In genomic region chr7:34302651-34303050, GRCm38 (mm10) we compare ENCODE assay signal across 16 mouse cellular contexts. TPM values are rescaled to one million over a fixed set of nuclear protein-coding genes. Genes with fewer than 3 reads are reported as not detected.
DNase-seq lines count a peak whose midpoint lies in the region; ATAC-seq and TF ChIP-seq lines count a peak whose summit lies in the region.
"Had no signal": no experiment of that assay in that cellular context is flagged by ENCODE, and none has a peak within 500 bp of the region (broad histone marks: within the 10 kb centered on the region; RNA-seq: fewer than 3 reads in every experiment).

No protein-coding gene starts in this region.

- H3K9ac ChIP-seq in heart, embryonic 13.5 days = no peak overlapping the region
- H3K9ac ChIP-seq in liver, embryonic 12.5 days = no peak overlapping the region
- H3K9ac ChIP-seq: limb, embryonic 12.5 days had no signal

- no peak overlapping the region for H3K4me2 ChIP-seq in heart, embryonic 13.5 days
- H3K4me2 ChIP-seq in liver, embryonic 12.5 days = no peak overlapping the region
- H3K4me2 ChIP-seq: limb, embryonic 12.5 days had no signal

- no peaks in the 10 kb centered on the region for H3K9me3 ChIP-seq in heart, embryonic 13.5 days
- no peaks in the 10 kb centered on the region for H3K9me3 ChIP-seq in liver, embryonic 12.5 days (replicated peaks)
- H3K9me3 ChIP-seq in forebrain, embryonic 10.5 days = no peaks in the 10 kb centered on the region
- H3K9me3 ChIP-seq: midbrain, embryonic 10.5 days had no signal

- H3K4me3 ChIP-seq in heart, embryonic 13.5 days = no peak overlapping the region
- H3K4me3 ChIP-seq in layer of hippocampus, adult 2 months = no peak overlapping the region
- no peak overlapping the region for H3K4me3 ChIP-seq in bone marrow macrophage, adult 2 months (ENCODE audit: insufficient read depth, low read length)
- H3K4me3 ChIP-seq in liver, embryonic 12.5 days = no peak overlapping the region
- no peak overlapping the region for H3K4me3 ChIP-seq in forebrain, embryonic 10.5 days
- H3K4me3 ChIP-seq: limb, embryonic 12.5 days; midbrain, embryonic 10.5 days had no signal

- TF ChIP-seq CTCF in layer of hippocampus, adult 2 months (conservative IDR thresholded peaks at IDR 0.05) = no peak
- TF ChIP-seq CTCF in bone marrow macrophage, adult 2 months (IDR thresholded peaks at IDR 0.05; ENCODE audit: low read depth, low read length) = no peak

- peak overlapping the region; percentile 80 for H3K27ac ChIP-seq in heart, embryonic 13.5 days (replicated peaks)
- H3K27ac ChIP-seq in layer of hippocampus, adult 2 months = peak overlapping the region; percentile 43
- peak overlapping the region; percentile 84 for H3K27ac ChIP-seq in bone marrow macrophage, adult 2 months (ENCODE audit: insufficient read depth, low read depth, low read length)
- H3K27ac ChIP-seq in liver, embryonic 12.5 days = peak overlapping the region; percentile 31; the same call in 1 of the 2 replicates
- H3K27ac ChIP-seq in forebrain, embryonic 10.5 days = no peak overlapping the region
- H3K27ac ChIP-seq: hindbrain, postnatal 0 days; limb, embryonic 12.5 days; midbrain, embryonic 10.5 days had no signal

- DNase-seq in heart, postnatal 10 days = no peak
- no peak for DNase-seq in layer of hippocampus, adult 2 months (ENCODE audit: low spot score in 2 of 2)
- DNase-seq in layer of hippocampus, postnatal 14 days (ENCODE audit: low spot score in 2 of 2) = no peak
- no peak for DNase-seq in forebrain, embryonic 10.5 days (ENCODE audit: extremely low spot score, low spot score)
- no peak for DNase-seq in urinary bladder, postnatal 25 days (ENCODE audit: low spot score)
- DNase-seq: cerebellum, adult 8-10 months; embryo, embryonic 11 days; gastrocnemius, postnatal 10 days; thymus, postnatal 14 days had no signal

- 67% methylated on average over 1 of the region's 1 CpGs for WGBS in heart, embryonic 13.5 days
- 34% methylated on average over 1 of the region's 1 CpGs for WGBS in liver, embryonic 12.5 days (ENCODE audit: insufficient replicate concordance)
- 85% methylated on average over 1 of the region's 1 CpGs for WGBS in forebrain, embryonic 10.5 days

- no peak for ATAC-seq in heart, embryonic 13.5 days (ENCODE audit: extremely low read depth, insufficient number of reproducible peaks, low FRiP score, low TSS enrichment)
- peak; percentile 67; the same call in 1 of the 2 replicates for ATAC-seq in liver, embryonic 12.5 days
- ATAC-seq: activated CD4-positive, CD25-positive, alpha-beta regulatory T cell, adult 4 months; hindbrain, postnatal 0 days had no signal

- no peaks in the 10 kb centered on the region for H3K27me3 ChIP-seq in heart, embryonic 13.5 days (replicated peaks)
- no peaks in the 10 kb centered on the region for H3K27me3 ChIP-seq in liver, embryonic 12.5 days (replicated peaks)
- H3K27me3 ChIP-seq in forebrain, embryonic 10.5 days (ENCODE audit: poor library complexity, severe bottlenecking) = no peaks in the 10 kb centered on the region
- H3K27me3 ChIP-seq: limb, embryonic 12.5 days had no signal

- intact Hi-C loops in heart, postnatal 10 days (cut with DNase I) = loop anchor here (2.0 kb wide), 1 partner anchor 34 kb away; no protein-coding TSS in a partner anchor

- H3K36me3 ChIP-seq in heart, embryonic 13.5 days = peaks cover 17% of the 10 kb centered on the region
- H3K36me3 ChIP-seq in liver, embryonic 12.5 days = peaks cover 7% of the 10 kb centered on the region; the same call in 1 of the 2 replicates
- peaks cover 12% of the 10 kb centered on the region for H3K36me3 ChIP-seq in forebrain, embryonic 10.5 days (replicated peaks)

- no peak for TF ChIP-seq POLR2A in bone marrow macrophage, adult 2 months (IDR thresholded peaks at IDR 0.05; ENCODE audit: borderline replicate concordance, low read depth, low read length)

- peaks cover 69% of the 10 kb centered on the region for H3K4me1 ChIP-seq in heart, embryonic 13.5 days
- H3K4me1 ChIP-seq in bone marrow macrophage, adult 2 months (ENCODE audit: control insufficient read depth, insufficient read depth, low read length) = peaks cover 58% of the 10 kb centered on the region
- peaks cover 41% of the 10 kb centered on the region for H3K4me1 ChIP-seq in liver, embryonic 12.5 days
- no peaks in the 10 kb centered on the region for H3K4me1 ChIP-seq in forebrain, embryonic 10.5 days
- H3K4me1 ChIP-seq: limb, embryonic 12.5 days; midbrain, embryonic 10.5 days had no signal

RNA-seq across cellular contexts. Expression of gene 4931406P16Rik, which starts 10.7 kb away (rescaled TPM):
- polyA plus RNA-seq in heart, embryonic 13.5 days (2015; fragmentation: Nextera tagmentation; extraction: Ambion mirVana) = 28.4 and 28.7 TPM in 2 replicates
- total RNA-seq in heart, postnatal 10 days (2021) = 100 to 1,000 TPM in 1 of 2 experiments, 10 to 100 TPM in 1; 95.5 to 102 TPM
- 10 to 100 TPM; 36.6 to 41.1 TPM for total RNA-seq in layer of hippocampus, adult 2 months (2021)
- 10 to 100 TPM; 44.7 to 50.9 TPM for total RNA-seq in layer of hippocampus, postnatal 14 days (2021)
- polyA plus RNA-seq in bone marrow macrophage, adult 2 months (2012; ENCODE audit: insufficient read depth, insufficient read length, missing spikeins) = 16.7 and 18.4 TPM in 2 replicates
- polyA plus RNA-seq in liver, embryonic 12.5 days (2016; fragmentation: Nextera tagmentation; extraction: Ambion mirVana) = 19.6 and 22.0 TPM in 2 replicates
- 23.8 and 25.3 TPM in 2 replicates for polyA plus RNA-seq in forebrain, embryonic 10.5 days (2016; fragmentation: Nextera tagmentation; extraction: Ambion mirVana)

RNA-seq across cellular contexts. Expression of gene Gm6096, which starts 51.8 kb away (rescaled TPM):
- polyA plus RNA-seq in heart, embryonic 13.5 days (2015; fragmentation: Nextera tagmentation; extraction: Ambion mirVana) = 0.37 TPM in 1 of 2 replicates, not detected in the other
- not detected for total RNA-seq in heart, postnatal 10 days (2021)
- not detected for total RNA-seq in layer of hippocampus, adult 2 months (2021)
- total RNA-seq in layer of hippocampus, postnatal 14 days (2021) = not detected
- not detected in 2 replicates for polyA plus RNA-seq in bone marrow macrophage, adult 2 months (2012; ENCODE audit: insufficient read depth, insufficient read length, missing spikeins)
- not detected in 2 replicates for polyA plus RNA-seq in liver, embryonic 12.5 days (2016; fragmentation: Nextera tagmentation; extraction: Ambion mirVana)
- polyA plus RNA-seq in forebrain, embryonic 10.5 days (2016; fragmentation: Nextera tagmentation; extraction: Ambion mirVana) = not detected in 2 replicates
- total RNA-seq: gastrocnemius, postnatal 10 days; hindbrain, postnatal 0 days had no signal
- polyA plus RNA-seq: activated CD4-positive, CD25-positive, alpha-beta regulatory T cell, adult 4 months; hindbrain, postnatal 0 days; midbrain, embryonic 10.5 days had no signal
